Mouse (Mus musculus): ENCODE data around the gene Lrrc1.
"Not testable (repeated sequence)": the region's sequence is repeated elsewhere in the genome, so short reads cannot be mapped to it uniquely, and the experiment has no call there.

Lrrc1 gene

GRCm38 (mm10) chr9:77544354-77545067 lies at the start of gene Lrrc1:
TSS of gene Lrrc1 (minus strand) at chr9:77544870.
- peak; percentile 76 to 77 for DNase-seq (ENCODE audit: low read depth in 2 of 2, low spot score in 2 of 2)

GRCm38 (mm10) chr9:77592423-77592822 lies 47.8 kb upstream of the Lrrc1 start:
- DNase-seq (ENCODE audit: low read depth in 2 of 2, low spot score in 2 of 2) = peak in 1 of 2 experiments; percentile 18

GRCm38 (mm10) chr9:77589496-77589895 lies 44.8 kb upstream of the Lrrc1 start:
- no peak for DNase-seq (ENCODE audit: low read depth in 2 of 2, low spot score in 2 of 2)

GRCm38 (mm10) chr9:77587616-77588015 lies 42.9 kb upstream of the Lrrc1 start:
- DNase-seq (ENCODE audit: low read depth in 2 of 2, low spot score in 2 of 2) = no peak

GRCm38 (mm10) chr9:77586806-77587591 lies 42.3 kb upstream of the Lrrc1 start:
- no peak for DNase-seq (ENCODE audit: low read depth in 2 of 2, low spot score in 2 of 2)

GRCm38 (mm10) chr9:77584746-77585145 lies 40.1 kb upstream of the Lrrc1 start:
- no peak for DNase-seq (ENCODE audit: low read depth in 2 of 2, low spot score in 2 of 2)

- no peak for DNase-seq (ENCODE audit: low read depth in 2 of 2, low spot score in 2 of 2)
These were observed 38.6 kb upstream of the Lrrc1 start for GRCm38 (mm10) chr9:77583302-77583701.

GRCm38 (mm10) chr9:77579827-77580226 lies 35.2 kb upstream of the Lrrc1 start:
- no peak for DNase-seq (ENCODE audit: low read depth in 2 of 2, low spot score in 2 of 2)

GRCm38 (mm10) chr9:77577931-77578330 lies 33.3 kb upstream of the Lrrc1 start:
- no peak for DNase-seq (ENCODE audit: low read depth in 2 of 2, low spot score in 2 of 2)

GRCm38 (mm10) chr9:77577409-77577808 lies 32.7 kb upstream of the Lrrc1 start:
- no peak for DNase-seq (ENCODE audit: low read depth in 2 of 2, low spot score in 2 of 2)

- DNase-seq (ENCODE audit: low read depth in 2 of 2, low spot score in 2 of 2) = no peak
These were observed 31.6 kb upstream of the Lrrc1 start for GRCm38 (mm10) chr9:77576320-77576719.

GRCm38 (mm10) chr9:77574996-77575395 lies 30.3 kb upstream of the Lrrc1 start:
- DNase-seq (ENCODE audit: low read depth in 2 of 2, low spot score in 2 of 2) = not testable (repeated sequence)

- DNase-seq (ENCODE audit: low read depth in 2 of 2, low spot score in 2 of 2) = no peak
These were observed 27.2 kb upstream of the Lrrc1 start for GRCm38 (mm10) chr9:77571851-77572250.

- DNase-seq (ENCODE audit: low read depth in 2 of 2, low spot score in 2 of 2) = no peak
These were observed 24.3 kb upstream of the Lrrc1 start for GRCm38 (mm10) chr9:77568789-77569506.

- DNase-seq (ENCODE audit: low read depth in 2 of 2, low spot score in 2 of 2) = no peak
These were observed 17.2 kb upstream of the Lrrc1 start for GRCm38 (mm10) chr9:77561827-77562226.

GRCm38 (mm10) chr9:77557963-77558362 lies 13.3 kb upstream of the Lrrc1 start:
- DNase-seq (ENCODE audit: low read depth in 2 of 2, low spot score in 2 of 2) = no peak

- DNase-seq (ENCODE audit: low read depth in 2 of 2, low spot score in 2 of 2) = no peak
These were observed 12.5 kb upstream of the Lrrc1 start for GRCm38 (mm10) chr9:77557181-77557580.

GRCm38 (mm10) chr9:77556435-77556834 lies 11.8 kb upstream of the Lrrc1 start:
- no peak for DNase-seq (ENCODE audit: low read depth in 2 of 2, low spot score in 2 of 2)

GRCm38 (mm10) chr9:77553465-77553864 lies 8.8 kb upstream of the Lrrc1 start:
- DNase-seq (ENCODE audit: low read depth in 2 of 2, low spot score in 2 of 2) = no peak

- no peak for DNase-seq (ENCODE audit: low read depth in 2 of 2, low spot score in 2 of 2)
These were observed 6.4 kb upstream of the Lrrc1 start for GRCm38 (mm10) chr9:77551036-77551512.

- no peak for DNase-seq (ENCODE audit: low read depth in 2 of 2, low spot score in 2 of 2)
These were observed 1.3 kb upstream of the Lrrc1 start for GRCm38 (mm10) chr9:77546010-77546409.

- no peak for DNase-seq (ENCODE audit: low read depth in 2 of 2, low spot score in 2 of 2)
These were observed 375 bp upstream of the Lrrc1 start for GRCm38 (mm10) chr9:77545068-77545421.
